Mouse (Mus musculus) cerebellum, adult 8-10 months (tissue): ENCODE results near the gene Hdac1.

Experiments used
- DNase-seq: peaks from one replicate; pipeline ENCODE4 v3.0.0; 2022

Hdac1 gene

DNA sequence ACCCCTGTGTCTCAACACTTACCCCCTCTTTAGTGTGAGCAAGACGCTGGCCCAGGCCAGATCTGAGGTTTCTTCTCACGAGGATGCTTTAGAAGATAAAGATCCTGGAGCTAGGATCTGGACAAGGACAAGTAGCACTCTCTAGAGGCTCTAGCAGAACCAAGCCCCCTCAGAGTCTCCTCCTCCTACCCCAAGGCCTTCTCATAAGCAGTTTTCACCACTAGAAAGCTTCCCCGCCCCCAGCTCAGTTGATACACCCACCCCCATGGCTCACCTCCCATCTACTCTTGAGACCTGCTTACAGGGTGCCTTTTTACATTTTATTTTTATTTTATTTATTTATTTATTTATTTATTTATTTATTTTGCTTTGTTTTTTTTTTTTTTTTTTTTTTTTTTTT is 32.9 kb downstream of the Hdac1 start:
- no peak for DNase-seq

DNA sequence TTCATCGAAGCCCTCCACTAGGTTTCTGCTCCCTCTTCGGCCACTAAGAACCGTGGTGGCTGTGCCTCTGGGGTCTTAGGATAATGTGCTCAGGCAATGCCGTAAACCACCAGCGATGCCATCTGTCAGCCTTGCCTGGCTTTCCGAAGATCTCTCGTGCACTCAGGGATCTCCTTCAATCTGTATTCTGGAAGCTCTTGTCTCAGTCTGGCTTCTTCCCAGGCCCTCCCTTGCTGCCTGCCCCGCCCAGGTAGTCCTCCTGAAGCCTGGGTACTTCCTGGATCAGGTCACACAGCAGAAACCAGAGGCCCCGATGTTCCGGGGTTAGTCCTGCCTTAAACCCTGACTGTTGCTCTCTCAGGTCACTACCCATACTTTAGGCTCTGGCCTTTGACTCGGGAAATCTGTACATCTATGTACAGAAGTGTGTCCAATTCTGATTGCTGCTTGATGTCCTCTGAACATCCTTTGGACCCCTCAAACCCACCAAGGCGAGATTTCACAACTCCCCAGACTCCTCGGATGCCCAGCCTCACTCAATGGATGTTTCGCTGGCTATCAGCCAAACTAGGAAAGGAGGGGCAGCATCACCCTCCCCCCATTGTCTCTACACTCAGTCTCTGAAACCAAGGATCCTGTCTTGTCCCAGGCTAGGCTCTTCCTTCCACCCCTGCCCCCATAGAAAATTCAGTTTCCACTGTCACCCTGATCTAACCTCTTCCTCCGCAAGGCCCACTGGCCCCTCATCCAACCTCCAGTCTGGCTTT is 33.5 kb downstream of the Hdac1 start:
- DNase-seq = no peak

DNA sequence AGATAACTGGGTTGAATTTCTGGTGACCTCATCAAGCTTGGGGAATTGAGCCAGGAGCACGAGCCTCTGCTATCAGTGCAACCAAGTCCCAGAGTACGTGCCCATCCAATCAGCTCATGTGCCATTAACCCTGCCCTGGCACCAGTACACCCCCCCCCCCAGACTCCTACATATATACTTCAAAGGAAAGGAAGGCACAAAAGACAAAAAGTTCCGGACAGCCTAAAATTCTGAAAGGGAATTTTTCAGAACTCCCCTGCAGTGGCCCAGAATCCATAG is 34.3 kb downstream of the Hdac1 start:
- DNase-seq = no peak

DNA sequence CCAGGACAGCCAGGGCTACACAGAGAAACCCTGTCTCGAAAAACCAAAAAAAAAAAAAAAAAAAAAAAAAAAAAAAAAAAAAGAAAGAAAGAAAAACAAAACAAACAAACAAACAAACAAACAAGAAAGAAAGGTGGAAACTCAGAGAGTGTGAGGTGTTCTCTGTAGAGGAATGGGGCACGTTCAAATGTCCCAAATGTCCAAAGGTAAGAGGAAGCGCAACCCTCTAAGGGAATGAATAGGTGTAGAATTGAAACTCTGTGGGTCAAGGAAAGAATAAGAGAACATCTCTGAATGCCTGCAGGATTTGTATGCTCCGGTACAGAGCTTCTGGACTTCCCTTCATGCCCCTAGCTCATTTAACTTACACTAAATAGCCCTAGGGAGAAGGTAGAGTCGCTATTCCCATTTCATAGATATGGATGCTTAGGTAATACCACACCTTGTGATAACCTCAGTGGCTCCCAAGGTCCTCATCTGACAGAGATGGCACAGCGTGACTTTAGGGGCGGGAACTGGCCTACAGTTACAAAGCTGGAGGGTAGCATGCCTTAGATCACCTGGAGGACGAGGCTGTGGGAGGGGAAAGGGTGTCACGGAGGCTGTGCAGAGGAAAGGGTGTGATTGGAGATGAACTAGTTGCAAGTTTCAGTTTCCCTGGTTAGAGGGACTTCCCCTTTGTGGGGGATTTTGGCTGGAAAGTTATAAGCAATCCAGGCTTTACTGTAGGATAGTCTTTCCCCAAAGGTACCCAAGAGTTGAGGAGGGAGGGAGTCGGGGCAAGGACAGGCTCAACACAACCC is 34.9 kb downstream of the Hdac1 start:
- DNase-seq = no peak

DNA sequence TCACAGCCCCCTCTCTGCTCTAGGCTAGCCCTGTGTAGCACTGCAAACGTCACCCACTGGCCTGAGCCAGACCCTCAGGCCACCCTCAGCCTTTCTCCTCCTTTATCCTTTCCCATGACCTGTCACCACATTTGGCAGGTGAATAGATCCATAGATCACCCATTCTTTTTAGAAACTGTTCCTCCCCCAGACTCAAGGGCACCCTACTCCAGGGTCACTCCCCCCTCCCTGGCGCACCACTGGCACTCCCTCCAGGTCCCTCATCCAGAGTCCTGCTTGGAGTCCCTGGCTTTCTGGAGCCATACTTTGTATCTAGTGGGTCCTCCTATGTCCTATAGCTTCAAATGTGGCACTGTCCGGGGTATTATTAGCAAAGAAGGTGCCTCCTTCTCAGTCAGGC is 37.0 kb downstream of the Hdac1 start:
- no peak for DNase-seq

DNA sequence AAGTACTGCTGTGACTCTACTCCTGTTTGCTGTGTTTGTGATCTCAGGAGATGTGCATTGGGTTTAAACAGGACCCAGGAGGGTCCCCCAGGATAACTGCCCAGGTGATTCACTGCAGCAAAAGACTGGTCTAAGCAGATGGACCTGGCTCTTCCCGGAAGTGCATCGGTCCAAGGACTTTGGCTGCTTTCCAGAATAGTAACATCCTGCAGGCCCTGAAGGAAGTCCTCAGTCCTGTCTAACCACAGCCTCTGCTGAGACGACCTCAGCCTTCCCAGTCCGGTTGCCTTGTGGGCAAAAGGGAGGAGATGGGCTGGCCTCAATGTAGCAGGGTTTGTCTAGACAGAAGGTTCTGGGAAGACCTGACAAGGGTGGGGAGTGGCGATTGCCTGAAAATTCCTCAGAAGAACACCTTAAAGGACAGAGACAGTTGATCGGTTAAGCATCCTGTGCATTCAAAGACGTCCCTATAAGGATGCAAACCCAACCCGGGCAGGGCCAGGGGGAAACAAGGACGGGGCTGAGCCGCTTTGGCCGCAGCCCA is 39.5 kb downstream of the Hdac1 start:
- no peak for DNase-seq

DNA sequence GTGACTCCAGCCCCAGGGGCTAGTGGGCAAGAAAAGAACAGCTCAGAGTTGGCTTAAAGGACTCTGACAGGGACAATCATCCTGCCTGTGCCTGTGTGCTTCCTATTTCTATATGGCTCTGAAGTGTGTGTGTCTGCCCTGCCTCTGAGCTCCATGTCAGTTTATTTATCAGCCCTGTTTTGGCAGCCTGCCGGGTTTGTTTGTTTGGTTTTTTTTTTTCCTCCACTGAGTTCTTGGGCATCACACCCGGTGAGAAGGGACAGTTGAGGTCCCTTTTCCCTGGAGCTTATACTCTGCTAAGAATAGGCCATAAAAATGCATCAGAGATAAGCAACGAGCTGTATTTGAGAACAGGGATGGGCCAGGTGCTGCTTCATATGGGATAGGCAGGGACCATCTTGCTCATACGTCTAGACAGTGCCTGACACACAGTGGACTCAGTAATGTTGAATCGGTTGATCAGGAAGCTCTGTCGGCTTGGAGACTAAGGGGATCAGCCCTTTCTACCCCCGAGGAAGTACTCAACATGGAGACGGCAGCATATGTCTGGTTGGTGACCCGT is 40.1 kb downstream of the Hdac1 start:
- no peak for DNase-seq

DNA sequence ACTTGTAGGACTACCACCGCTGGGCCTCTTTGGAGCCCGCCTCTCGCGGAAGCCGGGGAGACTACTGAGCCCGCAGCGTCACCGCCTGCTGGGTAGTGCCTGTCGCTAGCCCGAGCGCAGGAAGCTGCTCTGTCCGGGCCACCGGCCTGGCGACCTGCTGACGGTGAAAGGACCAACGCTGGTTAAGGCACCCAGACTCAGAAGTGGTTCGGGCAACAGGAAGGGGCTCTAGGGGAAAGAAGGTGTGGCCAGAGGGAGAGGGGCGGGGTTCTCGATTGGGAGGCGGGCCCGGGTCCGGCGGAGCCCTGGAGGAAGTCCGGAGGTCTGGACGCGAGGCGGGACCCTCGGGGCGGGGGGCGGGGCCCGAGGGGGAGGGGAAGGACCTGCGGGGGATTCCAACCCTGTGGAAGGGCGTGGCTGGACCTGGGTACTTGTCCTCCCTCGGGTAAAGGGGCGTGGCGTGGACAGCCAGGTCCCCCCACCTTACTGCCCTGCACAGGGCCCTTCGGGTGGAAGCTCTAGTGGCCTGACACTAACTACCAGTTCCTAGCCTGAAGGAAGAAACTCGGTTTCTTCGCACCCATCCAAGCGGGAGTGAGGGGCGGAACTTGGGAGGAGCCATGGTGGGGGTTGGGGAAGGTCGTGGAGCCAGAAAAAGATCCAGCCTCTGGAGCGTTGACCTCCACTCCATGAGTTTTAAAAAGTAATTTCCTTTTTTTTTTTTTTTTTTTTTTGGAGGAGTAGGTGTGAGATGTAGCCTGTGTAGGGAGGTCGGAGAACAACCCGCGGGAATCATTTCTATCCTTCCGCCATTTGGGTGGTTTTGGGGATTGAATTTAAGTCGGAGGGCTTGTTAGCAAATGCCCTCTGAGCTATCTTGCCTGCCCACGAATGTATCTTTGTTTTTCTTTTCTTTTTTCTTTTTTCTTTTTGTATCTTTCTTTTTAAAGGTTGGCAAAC is 41.6 kb downstream of the Hdac1 start:
- peak; percentile 40 for DNase-seq

DNA sequence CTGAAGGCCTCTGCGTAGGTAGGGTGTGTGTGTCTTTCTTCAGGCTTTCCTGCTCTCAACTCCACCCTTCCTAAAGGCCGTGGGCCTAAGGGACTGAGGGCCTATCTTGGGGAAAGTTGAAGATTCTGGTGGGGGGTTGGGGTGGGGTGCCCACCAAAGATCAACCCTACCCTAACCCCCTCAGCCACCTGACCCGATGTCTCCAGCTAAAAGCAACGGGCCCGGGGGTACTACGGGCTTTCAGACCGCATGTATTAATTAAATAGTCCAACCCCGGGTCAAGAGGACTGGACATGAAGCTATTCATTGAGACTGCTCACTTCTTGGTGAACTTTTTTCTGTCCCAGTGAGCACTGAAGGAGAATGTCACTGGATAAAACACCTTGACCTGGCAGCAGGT is 42.5 kb downstream of the Hdac1 start:
- DNase-seq = no peak

DNA sequence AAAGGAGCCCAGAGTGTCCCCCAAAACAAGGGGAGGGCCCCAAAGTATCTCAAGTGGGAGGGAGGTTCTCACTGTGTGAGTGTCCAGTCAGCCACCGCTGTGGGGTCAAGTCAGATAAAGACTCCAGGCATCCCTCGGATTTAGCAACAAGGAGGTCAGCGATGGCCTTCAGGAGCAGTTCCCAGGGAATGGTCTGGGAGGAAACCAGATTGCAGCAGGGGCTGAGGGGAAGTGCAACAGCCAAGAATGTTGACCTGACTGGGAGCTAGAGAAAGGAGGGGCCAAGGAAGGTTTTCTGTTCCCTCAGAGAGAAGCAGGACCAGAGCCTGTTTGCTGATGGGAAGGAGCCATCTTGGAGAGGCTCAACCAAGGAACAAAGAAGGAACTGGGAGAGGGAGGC is 43.6 kb downstream of the Hdac1 start:
- DNase-seq = no peak

DNA sequence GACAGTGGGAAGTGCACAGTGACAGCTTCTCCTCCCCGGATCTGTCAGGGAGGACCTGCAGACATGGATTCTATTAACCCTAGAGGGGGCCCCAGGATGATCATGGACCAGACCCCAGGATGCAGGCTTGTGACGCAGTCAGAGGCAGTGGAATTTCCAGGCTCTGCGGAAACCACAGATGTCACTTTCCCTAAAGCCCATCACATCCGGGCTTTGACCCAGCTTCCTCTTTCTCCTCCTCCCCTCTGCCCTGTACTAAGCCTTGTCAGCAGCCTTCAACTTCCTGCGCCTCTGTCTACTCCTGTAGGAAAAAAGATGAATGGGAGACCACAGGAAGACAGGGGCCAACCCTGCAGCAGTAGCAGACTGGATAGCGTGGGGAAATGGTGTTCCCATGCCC is 45.9 kb downstream of the Hdac1 start:
- DNase-seq = no peak

DNA sequence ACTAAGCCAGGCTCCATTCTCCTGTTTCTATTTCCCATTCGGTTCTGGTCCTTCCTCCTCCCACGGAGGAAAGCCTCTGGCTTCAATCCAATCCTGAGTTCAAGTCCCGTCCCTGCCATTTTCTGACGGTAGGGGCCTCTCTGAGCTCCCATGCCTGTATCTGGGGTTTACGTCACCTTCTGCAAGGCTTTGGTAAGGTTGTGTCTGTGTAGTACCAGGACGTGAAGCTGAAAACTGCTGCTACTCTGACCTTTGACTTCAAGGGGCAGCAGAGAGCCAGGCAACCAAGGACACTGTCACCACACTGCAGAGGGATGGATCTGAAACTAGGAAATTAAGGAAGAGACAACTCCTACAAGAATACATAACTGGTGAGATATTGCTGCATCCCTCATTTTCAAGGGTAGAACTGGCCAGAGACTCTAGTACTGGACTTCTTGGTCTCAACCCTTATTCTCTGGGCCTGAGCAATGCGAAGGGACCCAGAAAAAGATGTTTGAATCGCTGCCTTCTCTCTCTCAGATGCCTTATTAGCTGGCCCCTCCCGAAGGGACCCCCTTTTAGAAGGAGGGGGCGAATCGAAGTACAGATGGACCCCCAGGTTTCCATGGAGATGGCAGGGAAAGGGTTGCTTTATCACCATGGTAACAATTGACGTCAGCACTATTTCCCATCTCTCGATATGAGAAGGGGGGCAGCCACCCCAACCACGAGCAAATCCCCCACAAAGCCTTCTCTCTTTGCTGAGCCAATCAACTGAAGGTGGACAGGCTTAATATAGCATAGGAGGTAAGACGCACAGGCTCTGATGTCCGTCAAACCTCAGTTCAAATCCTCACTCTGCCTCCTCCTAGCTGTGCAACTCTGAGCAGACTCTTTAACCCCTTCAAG is 46.6 kb downstream of the Hdac1 start:
- DNase-seq = no peak

DNA sequence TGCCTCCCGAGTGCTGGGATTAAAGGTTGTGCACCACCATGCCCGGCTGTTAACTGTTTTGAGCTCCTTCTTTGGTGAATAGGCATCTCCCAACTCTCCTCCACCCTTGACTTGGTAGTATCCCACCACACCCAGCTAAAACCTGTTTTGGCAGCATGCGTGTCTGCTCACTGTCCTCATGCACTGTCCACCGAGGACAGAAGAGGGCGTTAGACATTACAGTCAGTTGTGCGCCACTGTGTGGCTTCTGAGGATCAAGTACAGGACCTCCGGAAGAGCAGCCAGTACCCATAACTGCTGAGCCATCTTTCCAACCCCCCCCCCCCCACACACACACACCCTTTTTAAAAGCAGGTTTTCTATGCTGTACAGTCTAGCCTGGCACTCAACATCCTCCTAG is 47.8 kb downstream of the Hdac1 start:
- no peak for DNase-seq

DNA sequence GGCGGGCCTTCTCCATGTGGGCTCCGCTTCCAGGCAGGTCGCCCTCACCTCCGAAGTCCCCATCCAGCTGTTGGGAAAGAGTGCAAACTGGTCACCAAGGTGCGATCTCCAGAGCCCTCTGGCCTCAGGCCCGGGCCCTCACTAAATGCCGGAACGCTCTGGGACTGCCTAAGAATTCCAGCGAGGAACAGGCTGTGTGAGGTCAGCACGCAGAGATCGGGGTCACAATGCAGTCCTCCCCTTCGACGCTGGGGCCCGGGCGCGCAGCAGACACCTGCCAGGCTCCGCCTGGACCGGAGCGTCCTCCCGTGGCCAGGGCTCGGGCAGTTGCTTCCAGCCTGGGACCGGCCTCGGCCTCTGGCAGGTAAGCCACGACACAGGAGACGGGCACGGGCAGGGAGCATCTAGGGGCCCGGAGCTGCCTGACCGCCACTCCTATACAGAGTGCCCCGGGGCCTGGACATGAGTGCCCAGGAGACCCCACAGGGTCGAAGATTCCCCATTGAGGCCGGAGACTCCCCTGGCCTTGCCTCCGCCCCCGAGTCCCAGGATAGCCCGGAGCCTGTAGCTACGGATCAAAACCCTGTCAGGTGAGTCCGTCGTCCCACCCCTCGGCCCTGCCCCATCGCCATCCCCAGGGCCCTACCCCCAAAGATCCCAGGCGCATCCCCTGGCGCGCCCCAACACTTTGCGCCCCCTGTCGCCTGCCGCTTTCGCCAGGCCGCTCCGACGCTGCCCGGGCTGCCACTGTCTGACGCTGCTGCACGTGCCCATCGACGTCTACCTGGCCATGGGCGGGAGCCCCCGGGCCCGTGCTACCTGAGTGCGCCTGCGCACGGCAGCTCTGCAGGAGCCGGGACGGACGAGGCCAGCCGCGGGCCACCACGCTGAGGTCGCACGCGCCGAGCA is 51.3 kb downstream of the Hdac1 start, which contains the start of the genes Tssk3 and Fam229a:
Gene Tssk3, minus strand, starts transcription at position 51 of the 909 bp plus-strand sequence.
Gene Fam229a, plus strand, starts transcription at position 219 of the 909 bp plus-strand sequence.
- DNase-seq = peak; percentile 49

DNA sequence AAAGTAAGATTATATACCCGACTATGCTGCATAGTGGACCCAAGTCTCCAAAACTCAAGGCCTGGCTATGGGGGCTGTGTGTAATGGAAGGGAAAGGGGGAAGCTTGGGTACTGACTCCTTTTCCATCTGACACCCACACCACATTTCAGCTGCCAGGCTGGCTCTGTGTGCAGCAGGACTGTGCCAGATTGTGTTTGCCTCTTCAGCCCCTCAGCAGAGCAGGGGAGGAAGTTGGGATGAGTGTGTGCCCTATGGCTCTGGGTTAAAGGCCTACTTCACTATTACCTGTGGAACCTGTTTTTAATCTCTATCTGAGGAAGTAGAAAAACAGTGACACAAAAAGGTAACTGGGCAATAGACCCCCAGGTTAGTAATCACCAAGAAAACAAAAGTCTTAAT is 61.4 kb downstream of the Hdac1 start:
- no peak for DNase-seq

DNA sequence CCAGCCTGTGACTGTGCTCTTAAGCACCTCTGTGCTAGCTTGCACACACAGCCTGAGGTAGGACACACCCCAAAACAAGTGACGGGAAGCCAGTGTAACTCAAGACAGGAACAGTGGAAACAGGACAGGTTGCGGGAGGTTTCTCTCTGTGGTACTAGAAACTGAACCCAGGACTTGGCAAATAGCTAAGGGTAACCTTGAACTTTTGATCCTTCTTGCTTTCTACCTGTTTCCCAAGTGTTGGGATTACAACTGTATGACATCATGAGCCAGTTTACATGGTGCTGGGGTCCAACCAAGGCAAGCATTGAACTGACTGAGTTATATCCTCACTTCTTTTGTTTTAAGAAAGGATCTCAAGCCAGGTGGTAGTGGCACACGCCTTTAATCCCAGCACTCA is 62.6 kb downstream of the Hdac1 start:
- DNase-seq = no peak

DNA sequence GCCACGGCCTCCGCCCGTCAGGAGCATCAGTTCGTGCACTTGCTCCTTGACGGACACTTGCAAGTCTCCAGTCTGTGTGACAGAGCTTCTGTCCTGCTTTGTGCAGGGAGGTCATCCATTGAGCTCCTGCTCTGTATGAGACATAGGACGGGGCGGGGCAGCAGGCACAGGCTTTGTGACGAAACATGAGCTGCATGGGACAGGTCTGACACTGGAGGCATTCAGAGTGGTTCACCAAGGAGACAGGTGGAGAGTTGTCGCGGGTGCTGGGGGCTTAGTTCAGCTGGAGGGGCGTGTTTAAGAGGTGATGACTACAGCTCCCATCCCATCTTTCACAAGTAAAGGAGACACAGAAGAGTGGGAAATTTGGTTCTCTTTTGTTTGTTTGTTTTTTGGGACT is 66.5 kb downstream of the Hdac1 start:
- DNase-seq = no peak
